Mouse (Mus musculus) brain, embryonic 14.5 days (tissue): ENCODE results near the gene Cpe.

ENCODE experiments used
- CTCF ChIP-seq: fragments of 200-500 bp; IDR thresholded peaks from 2 replicates; pipeline ENCODE4 v1.5.1; 2012; ENCODE audit warnings: inconsistent platforms, mild to moderate bottlenecking, moderate library complexity, borderline replicate concordance; ENCODE audit not compliant: insufficient read depth, insufficient read length; ENCODE audit errors: extremely low read depth
- POLR2A ChIP-seq: fragments of 200-500 bp; IDR thresholded peaks from 2 replicates; pipeline ENCODE4 v1.6.1; 2012; ENCODE audit warnings: mild to moderate bottlenecking, inconsistent platforms, borderline replicate concordance; ENCODE audit not compliant: poor library complexity, insufficient read depth, insufficient read length, severe bottlenecking; ENCODE audit errors: extremely low read depth

DNA sequence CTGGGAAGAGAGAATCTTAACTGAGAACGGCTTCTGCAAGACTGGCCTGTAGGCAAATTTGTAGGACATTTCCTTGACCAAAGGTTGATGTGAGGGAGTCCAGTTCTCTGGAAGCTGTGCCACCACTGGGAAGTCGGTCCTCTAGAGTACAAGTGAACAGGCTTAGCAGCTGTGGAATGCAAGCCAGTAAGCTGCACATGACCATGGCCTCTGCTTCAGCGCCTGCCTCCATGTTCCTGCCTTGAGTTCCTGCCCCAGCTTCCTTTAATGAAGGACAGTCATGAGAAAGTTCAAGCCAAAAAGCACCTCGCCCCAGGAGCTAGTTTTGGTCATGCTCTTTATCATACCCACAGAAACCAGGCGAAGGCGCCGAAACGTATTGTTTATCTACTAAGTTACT lies 73.2 kb downstream of the Cpe start:
- TF ChIP-seq POLR2A (no peak), CTCF (no peak)
